Mouse (Mus musculus) MN1 (cell line): ENCODE data around the gene Gm3727.
A peak's percentile ranks its signal among the peaks of the same experiment; 100 is the strongest.
"Not testable (repeated sequence)": the region's sequence is repeated elsewhere in the genome, so short reads cannot be mapped to it uniquely, and the experiment has no call there.

Experiments
- DNase-seq: peaks from one replicate; pipeline ENCODE4 v3.0.0-alpha.2; 2016; ENCODE audit warnings: low spot score

The Gm3727 gene

DNA sequence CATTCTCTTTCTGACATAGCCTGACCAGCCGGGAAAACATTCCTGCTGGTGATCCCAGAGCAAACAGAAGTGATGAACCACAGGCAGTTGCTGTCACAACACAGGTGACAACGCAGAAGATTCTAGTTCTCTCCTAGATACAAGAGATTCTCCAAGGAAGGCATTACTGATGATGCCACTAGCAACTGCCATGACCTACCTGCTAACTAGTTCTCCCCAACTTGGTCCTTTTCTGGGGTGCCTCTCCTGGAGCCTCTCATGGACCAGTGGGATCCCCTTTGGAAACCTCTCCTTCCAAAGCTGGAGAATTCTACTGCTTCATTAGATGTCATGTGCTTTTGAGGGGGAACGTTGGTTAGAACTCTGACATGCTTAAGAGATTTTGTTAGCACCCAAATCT lies at the start of gene Gm3727:
Gm3727 (minus strand) TSS at position 101 of the 400 bp plus-strand sequence.
- not testable (repeated sequence) for DNase-seq

GRCm38 (mm10) chr14:7243498-7243897 lies 21.0 kb downstream of the Gm3727 start:
- peak; percentile 38 for DNase-seq
